Mouse (Mus musculus) limb, embryonic 14.5 days (tissue): Measurements from ENCODE around the gene Dgki. TPM values are rescaled to one million over a fixed set of nuclear protein-coding genes. Genes with fewer than 3 reads are reported as not detected.

ENCODE experiments used
- ATAC-seq: fragments of 200-750 bp; cut with Nextera tagmentation; 2 replicates; pipeline ENCODE4 v1.8.0; 2017; ENCODE audit warnings: low read depth, moderate number of reproducible peaks, moderate TSS enrichment; ENCODE audit not compliant: low FRiP score
- DNase-seq: peaks from one replicate; pipeline ENCODE4 v3.0.0-alpha.2; 2015; ENCODE audit warnings: low spot score
- H3K27ac ChIP-seq: fragments of 300-500 bp; sonication (generic); replicated peaks from 2 replicates; pipeline ENCODE4 v1.5.1; 2014; ENCODE audit warnings: low read depth, mild to moderate bottlenecking, low read length, moderate library complexity, mixed read lengths
- H3K27me3 ChIP-seq: fragments of 300-500 bp; sonication (generic); 2 replicates; pipeline ENCODE4 v1.6.1; 2014; ENCODE audit warnings: low read length, mixed read lengths; ENCODE audit not compliant: control insufficient read depth, insufficient read depth
- H3K36me3 ChIP-seq: fragments of 300-500 bp; sonication (generic); 2 replicates; pipeline ENCODE4 v1.6.1; 2014; ENCODE audit warnings: mild to moderate bottlenecking, low read length, moderate library complexity, mixed read lengths; ENCODE audit not compliant: control insufficient read depth, insufficient read depth
- H3K4me1 ChIP-seq: fragments of 300-500 bp; sonication (generic); 2 replicates; pipeline ENCODE4 v1.6.1; 2014; ENCODE audit warnings: antibody characterized with exemption, low read length, mixed read lengths; ENCODE audit not compliant: control insufficient read depth, insufficient read depth
- H3K4me2 ChIP-seq: fragments of 300-500 bp; sonication (generic); replicated peaks from 2 replicates; pipeline ENCODE4 v1.6.1; 2014; ENCODE audit warnings: low read depth, mild to moderate bottlenecking, low read length, moderate library complexity; ENCODE audit not compliant: severe bottlenecking
- H3K4me3 ChIP-seq: fragments of 300-500 bp; sonication (generic); replicated peaks from 2 replicates; pipeline ENCODE4 v1.5.1; 2014; ENCODE audit warnings: low read length
- H3K9ac ChIP-seq: fragments of 300-500 bp; sonication (generic); 2 replicates; pipeline ENCODE4 v1.6.1; 2014; ENCODE audit warnings: mild to moderate bottlenecking, low read depth, low read length, moderate library complexity; ENCODE audit not compliant: severe bottlenecking
- H3K9me3 ChIP-seq: fragments of 300-500 bp; sonication (generic); 2 replicates; pipeline ENCODE4 v1.6.1; 2016; ENCODE audit warnings: low read length; ENCODE audit not compliant: control insufficient read depth
- POLR2A ChIP-seq: fragments of 200-500 bp; IDR thresholded peaks from 2 replicates; pipeline ENCODE4 v1.8.0; 2012; ENCODE audit warnings: inconsistent platforms, mild to moderate bottlenecking, moderate library complexity, borderline replicate concordance; ENCODE audit not compliant: insufficient read depth, insufficient read length; ENCODE audit errors: extremely low read depth
- WGBS: fragments of 180-500 bp; shearing (Covaris S2); extraction: QIAGEN DNeasy Blood & Tissue Kit; methylation state at CpG from one replicate; pipeline ENCODE4 v1.1.7; 2014; 5-methylcytosine and 5-hydroxymethylcytosine counted together
- polyA plus RNA-seq, 2 experiments: library from polyadenylated mRNA; depleted of rRNA in 1 of 2; stranded (reverse) in 1 of 2; unstranded in 1 of 2; fragments of >200 nt; fragmentation: Nextera tagmentation in 1 of 2; extraction: Ambion mirVana in 1 of 2; gene quantifications; 2 replicates each; pipeline versions ENCODE4 v1.2.1 to v1.2.3; 2012 to 2014

The Dgki gene
- polyA plus RNA-seq, 2 experiments, result 0.58 to 0.85 TPM

GRCm38 (mm10) chr6:36832681-36833080 is 467.3 kb downstream of the Dgki start:
- Histone ChIP-seq H3K4me1 (peaks cover 4% of the 10 kb centered on the region; the same call in 1 of the 2 replicates), H3K27me3 (no peaks in the 10 kb centered on the region), H3K4me3 (no peak overlapping the region), H3K9me3 (no peaks in the 10 kb centered on the region), H3K4me2 (no peak overlapping the region), H3K27ac (peak overlapping the region; percentile 19; the same call in 1 of the 2 replicates), H3K36me3 (no peaks in the 10 kb centered on the region), H3K9ac (no peak overlapping the region)
- TF ChIP-seq POLR2A, result no peak
- DNase-seq, result no peak
- WGBS, result 50% methylated on average over 4 of the region's 4 CpGs
- ATAC-seq, result no peak

DNA sequence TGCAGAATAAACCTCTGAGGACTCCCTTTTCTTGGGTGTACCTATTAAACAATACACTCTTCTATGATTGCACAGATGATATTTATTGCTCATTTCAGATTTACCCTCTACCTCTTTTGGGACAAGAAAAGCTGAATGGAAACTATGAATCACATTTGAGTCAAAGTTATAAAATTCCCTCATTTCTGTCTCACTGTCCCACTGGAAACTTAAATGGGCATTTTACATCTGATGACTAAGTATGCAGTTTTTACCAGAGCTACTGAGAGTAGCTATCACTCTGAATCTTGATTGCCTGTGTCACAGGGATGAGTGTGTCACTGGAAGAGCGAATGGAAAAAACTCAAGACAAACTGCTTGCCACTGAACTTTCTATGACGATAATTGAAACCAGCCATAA is 467.8 kb downstream of the Dgki start:
- Histone ChIP-seq H3K4me1 (0 out of 2 replicates have a peak, but pooled peaks cover 4% of the 10 kb centered on the region), H3K4me3 (no peak overlapping the region), H3K4me2 (no peak overlapping the region), H3K9ac (no peak overlapping the region), H3K9me3 (no peaks in the 10 kb centered on the region), H3K36me3 (no peaks in the 10 kb centered on the region), H3K27ac (no peak overlapping the region), H3K27me3 (no peaks in the 10 kb centered on the region)
- DNase-seq (no peak), ATAC-seq (no peak)
- 47% methylated on average over 2 of the region's 2 CpGs for WGBS
- no peak for TF ChIP-seq POLR2A

- H3K9ac ChIP-seq, result no peak overlapping the region
- H3K4me2 ChIP-seq, result no peak overlapping the region
- ATAC-seq, result no peak
- 79% methylated on average over 9 of the region's 9 CpGs for whole genome bisulfite sequencing
- H3K27ac ChIP-seq, result no peak overlapping the region
- H3K4me3 ChIP-seq, result no peak overlapping the region
- H3K27me3 ChIP-seq, result no peaks in the 10 kb centered on the region
- H3K9me3 ChIP-seq, result no peaks in the 10 kb centered on the region
- TF ChIP-seq POLR2A, result no peak
- peak; percentile 41 for DNase-seq
- H3K36me3 ChIP-seq, result no peaks in the 10 kb centered on the region
- H3K4me1 ChIP-seq, result 0 out of 2 replicates have a peak, but pooled peaks cover 4% of the 10 kb centered on the region
Observed at GRCm38 (mm10) chr6:36830371-36830925, 469.5 kb downstream of the Dgki start.

DNA sequence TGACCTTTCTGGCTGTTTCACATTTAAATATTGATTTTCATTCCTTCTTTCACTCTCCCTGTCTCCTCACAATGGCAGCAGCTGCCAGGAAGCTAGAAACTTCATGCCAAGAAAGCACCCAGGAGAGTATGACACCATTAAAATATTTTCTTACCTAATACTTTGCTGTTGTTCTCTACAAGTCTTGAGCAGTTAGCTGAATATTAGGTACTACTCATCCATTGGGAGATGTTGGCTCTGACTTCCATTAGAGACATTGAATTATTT is 480.3 kb downstream of the Dgki start:
- Histone ChIP-seq H3K36me3 (no peaks in the 10 kb centered on the region), H3K4me3 (no peak overlapping the region), H3K27ac (peak overlapping the region; percentile 63), H3K4me1 (peaks cover 14% of the 10 kb centered on the region), H3K9ac (no peak overlapping the region), H3K27me3 (no peaks in the 10 kb centered on the region), H3K9me3 (no peaks in the 10 kb centered on the region), H3K4me2 (no peak overlapping the region)
- ATAC-seq (no peak; the same call in 1 of the 2 replicates), DNase-seq (peak; percentile 49)
- no peak for TF ChIP-seq POLR2A

GRCm38 (mm10) chr6:36819019-36819783 is 480.8 kb downstream of the Dgki start:
- Histone ChIP-seq H3K4me1 (peaks cover 14% of the 10 kb centered on the region), H3K27me3 (no peaks in the 10 kb centered on the region), H3K4me2 (no peak overlapping the region), H3K27ac (peak overlapping the region; percentile 63), H3K36me3 (no peaks in the 10 kb centered on the region), H3K9ac (no peak overlapping the region), H3K4me3 (no peak overlapping the region), H3K9me3 (no peaks in the 10 kb centered on the region)
- ATAC-seq (peak; percentile 95), DNase-seq (peak; percentile 96)
- no peak for TF ChIP-seq POLR2A
- 35% methylated on average over 8 of the region's 8 CpGs for WGBS
